Mouse (Mus musculus) embryonic stem cell, embryonic (primary cell): Measurements from ENCODE around the gene Cd79b.

Experiments used
- CTCF ChIA-PET, 4 experiments: fragments of 300-600 bp in 2 of 4; fragments of 350-600 bp in 2 of 4; sonication (Branson Sonifier 250); formaldehyde crosslinking; loops; one replicate each; lab custom pipeline; 2022; ENCODE audit warnings: inconsistent platforms in 2 of 4; lab: Charles Lee
- POLR2A ChIA-PET, 4 experiments: fragments of 300-600 bp in 2 of 4; fragments of 350-600 bp in 2 of 4; sonication (Branson Sonifier 250); formaldehyde crosslinking; loops; one replicate each; lab custom pipeline; 2022; ENCODE audit warnings: antibody characterized with exemption in 4 of 4, inconsistent platforms in 1 of 4; lab: Charles Lee

The Cd79b gene

DNA sequence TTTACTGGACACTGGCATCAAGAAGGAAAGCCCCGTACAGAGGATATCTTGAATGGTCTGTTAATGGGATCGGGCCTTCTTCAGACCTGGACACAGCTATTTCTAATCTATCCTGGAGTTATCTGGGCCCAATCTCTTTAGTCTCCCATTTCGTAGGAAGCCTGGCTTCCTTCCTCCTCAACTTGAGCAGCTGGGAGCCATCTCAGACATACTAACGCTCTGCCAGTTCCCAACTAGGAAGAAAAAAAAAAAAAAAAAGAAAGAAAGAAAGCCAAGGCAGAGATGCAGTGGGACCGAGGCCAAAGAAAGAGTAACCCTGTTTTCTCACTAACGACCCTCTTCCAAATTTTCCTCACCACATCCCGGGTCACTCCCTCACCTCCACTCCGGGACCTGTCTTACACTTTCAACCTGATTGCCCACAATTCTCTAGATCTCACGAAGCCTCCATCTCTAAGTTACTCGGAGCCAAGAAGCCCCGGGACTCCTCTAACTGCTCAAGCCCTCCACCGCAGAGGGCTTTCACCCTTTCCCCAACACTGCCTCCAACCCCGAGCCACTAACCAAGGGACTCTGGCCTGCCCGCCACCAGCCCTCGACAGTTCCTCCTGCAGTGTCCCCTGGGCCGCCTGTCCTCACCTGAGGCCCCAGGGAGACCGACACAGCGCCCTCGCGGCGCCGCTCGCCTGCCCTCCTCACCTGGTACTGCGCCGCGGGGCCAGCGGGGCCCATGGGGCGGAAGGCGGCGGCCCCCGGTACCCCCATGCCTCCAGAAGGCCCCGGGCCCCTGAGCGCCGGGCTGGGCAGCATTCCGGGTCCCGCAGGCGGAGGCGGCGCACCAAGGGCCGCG is 42.5 kb downstream of the Cd79b start:
- ChIA-PET POLR2A (interaction anchor here (0.6 to 12.2 kb wide), 30 partner anchors 9 to 1682 kb away, joined by 3 to 172 read pairs (median 4); partner anchors contain the start of genes Ccdc47 (in 4 of the 4), Ddx42 (in 2 of the 4), Ftsj3 (in 2 of the 4) and Psmc5 (in 2 of the 4)), CTCF (interaction anchor here in 3 of 4 experiments (0.6 to 1.4 kb wide), 4 partner anchors 16 to 418 kb away, joined by 3 to 4 read pairs (median 4); partner anchors contain the start of genes Ccdc47 (in 1 of the 3) and Ddx42 (in 1 of the 3))

DNA sequence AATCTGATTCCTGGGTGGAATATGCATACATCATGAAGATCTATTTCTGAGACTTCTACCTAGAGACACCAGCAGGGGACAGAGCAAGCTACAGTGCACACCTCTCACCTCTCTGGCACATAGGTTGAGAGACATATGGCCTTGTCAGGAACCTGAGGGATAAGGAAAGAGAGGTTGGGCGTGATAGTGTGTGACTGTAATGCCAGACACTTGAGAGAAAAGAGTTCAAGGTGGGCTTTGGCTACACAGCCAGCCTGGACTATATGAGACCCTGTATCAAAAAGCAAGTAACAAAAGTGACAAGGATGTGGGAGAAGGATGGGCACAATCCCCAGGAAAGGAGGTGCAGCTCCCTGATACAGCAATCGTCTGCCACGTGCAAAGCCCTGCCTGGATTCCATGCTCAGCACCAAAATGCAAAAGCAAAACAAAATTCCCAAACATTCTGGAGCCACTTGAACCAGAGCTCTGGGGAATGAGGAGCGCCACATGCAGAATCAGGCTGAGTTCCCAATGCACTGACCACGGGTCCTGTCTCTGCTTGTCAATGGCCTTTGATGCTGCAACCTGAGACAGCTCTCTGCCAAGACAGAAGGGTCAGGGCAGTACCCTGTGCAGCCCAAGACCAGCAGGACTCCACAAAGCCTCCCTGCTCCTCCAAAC is 43.3 kb downstream of the Cd79b start:
- ChIA-PET POLR2A (interaction anchor here (0.6 to 12.2 kb wide), 19 partner anchors 8 to 1681 kb away, joined by 3 to 172 read pairs (median 3); partner anchors contain the start of genes Ccdc47 (in 2 of the 4), Ftsj3 (in 2 of the 4) and Psmc5 (in 2 of the 4)), CTCF (interaction anchor here (0.6 to 1.4 kb wide), 6 partner anchors 14 to 419 kb away, joined by 3 to 6 read pairs (median 4); no protein-coding TSS in a partner anchor)

DNA sequence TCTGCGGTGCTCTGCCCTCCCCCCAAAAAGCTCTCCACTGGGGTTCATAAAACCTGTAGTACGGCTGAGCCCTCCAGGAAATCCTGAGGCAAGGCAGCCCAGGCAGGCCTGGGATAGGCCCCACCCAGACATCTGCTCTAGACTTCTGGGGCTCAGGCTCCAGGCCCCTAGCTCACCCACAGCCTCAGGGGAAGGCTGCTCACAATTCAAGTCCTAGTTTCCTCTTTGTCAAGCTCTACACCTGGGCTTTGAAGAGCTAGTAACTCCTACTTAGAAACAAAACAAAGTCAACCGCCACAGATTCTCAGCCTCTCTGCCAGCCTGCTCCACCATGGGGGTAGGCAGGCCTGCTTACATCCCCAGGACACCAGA is 45.5 kb downstream of the Cd79b start:
- POLR2A ChIA-PET, result interaction anchor here in 2 of 4 experiments (1.2 to 12.2 kb wide), 4 partner anchors 8 to 184 kb away, joined by 3 to 172 read pairs (median 5); partner anchors contain the start of genes Ftsj3 (in 2 of the 2) and Psmc5 (in 2 of the 2)
- CTCF ChIA-PET, result interaction anchor here in 2 of 4 experiments (0.8 to 1.6 kb wide), 2 partner anchors 12 to 21 kb away, joined by 3 to 5 read pairs; no protein-coding TSS in a partner anchor

DNA sequence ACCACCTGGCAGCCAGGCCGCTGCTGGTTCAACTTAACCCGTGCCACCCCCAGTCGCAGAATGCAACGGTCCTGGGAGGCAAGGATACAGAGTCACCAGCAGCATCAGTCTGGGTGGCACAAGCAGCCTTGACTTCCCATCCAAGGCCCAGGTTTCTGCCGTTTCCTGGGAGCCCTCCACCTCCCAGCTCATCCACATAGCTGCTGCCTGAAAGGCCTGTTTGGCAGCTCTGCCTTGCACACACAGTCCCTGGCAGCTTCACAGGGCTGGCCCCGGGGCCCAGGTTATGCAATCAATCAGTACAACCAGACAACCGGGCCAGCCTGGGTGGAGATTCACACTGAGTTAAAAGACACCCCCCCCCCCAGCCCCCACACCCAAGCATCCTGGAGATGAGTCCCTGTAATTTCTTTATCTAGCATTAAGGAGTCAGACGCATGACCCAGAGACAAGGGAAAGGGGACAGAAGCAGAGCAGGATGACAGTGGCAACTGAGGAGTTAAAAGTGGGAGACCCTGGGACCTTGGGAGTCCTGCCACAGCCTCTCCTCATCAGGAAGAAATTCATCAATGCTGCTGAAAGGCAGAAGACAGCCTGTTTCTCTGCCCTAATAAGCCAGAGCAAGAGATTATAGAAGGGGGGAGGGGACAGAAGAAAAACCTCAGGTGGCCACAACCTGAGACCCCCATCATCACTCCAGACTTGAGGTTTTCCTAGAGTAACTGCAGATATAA is 46.1 kb downstream of the Cd79b start:
- POLR2A ChIA-PET, result interaction anchor here in 2 of 4 experiments (0.7 to 12.2 kb wide), 5 partner anchors 8 to 183 kb away, joined by 3 to 172 read pairs (median 4); partner anchors contain the start of genes Ftsj3 (in 2 of the 2) and Psmc5 (in 2 of the 2)
- CTCF ChIA-PET, result interaction anchor here in 2 of 4 experiments (0.8 to 1.6 kb wide), 2 partner anchors 12 to 21 kb away, joined by 3 to 5 read pairs; no protein-coding TSS in a partner anchor

DNA sequence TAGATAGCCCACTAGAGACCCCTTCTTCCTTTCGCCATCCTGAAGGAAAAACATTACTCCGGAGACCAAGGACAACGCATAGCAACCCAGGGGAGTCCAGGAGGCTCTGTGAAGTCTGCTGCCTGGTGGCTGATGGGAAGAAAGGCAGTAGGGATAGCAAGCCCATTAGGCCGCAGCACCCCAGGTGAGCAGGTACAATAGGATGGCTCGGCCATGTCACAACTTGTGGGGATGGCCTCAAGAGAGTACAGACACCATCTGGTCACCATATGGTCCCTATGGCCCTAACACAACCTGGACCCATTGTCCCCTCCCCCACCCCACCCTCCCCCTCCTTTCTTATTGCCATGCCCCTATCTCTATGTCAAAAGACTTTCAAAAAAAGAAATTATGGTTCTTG is 46.7 kb downstream of the Cd79b start:
- POLR2A ChIA-PET, result interaction anchor here in 1 of 4 experiments (0.7 to 12.2 kb wide), 2 partner anchors 7 to 42 kb away, joined by 4 to 172 read pairs; partner anchors contain the start of genes Ftsj3 and Psmc5
- CTCF ChIA-PET, result interaction anchor here in 1 of 4 experiments (1.4 to 1.6 kb wide), 2 partner anchors 8 to 11 kb away, joined by 3 to 5 read pairs; partner anchors contain the start of gene Tcam1

DNA sequence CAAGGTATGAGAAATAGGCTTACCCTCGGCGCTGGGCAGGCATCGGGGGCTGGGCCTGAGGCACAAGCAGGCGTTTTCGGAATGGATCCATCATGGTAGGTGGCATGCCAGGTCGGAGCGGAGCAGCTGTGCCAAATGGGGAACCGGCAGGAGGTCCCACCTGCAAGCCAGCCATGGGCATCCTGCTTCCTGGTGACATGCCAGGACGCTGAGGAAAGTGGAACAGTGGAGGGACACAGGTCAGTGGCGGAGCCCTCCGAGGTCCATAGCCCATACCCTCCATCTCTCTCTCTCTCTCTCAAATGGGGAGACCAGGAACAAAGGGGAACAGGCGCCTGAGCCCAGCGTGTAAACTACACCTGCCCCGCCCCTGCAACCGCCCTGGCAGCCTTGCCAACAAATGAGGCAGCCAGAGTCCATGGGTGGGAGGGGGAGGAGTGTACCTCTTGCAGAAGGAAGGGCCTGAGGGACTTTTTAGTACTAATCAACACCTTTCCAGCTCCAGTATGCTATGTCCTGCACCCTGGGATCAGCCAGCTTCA is 47.2 kb downstream of the Cd79b start:
- ChIA-PET CTCF (interaction anchor here in 1 of 4 experiments (1.4 to 1.6 kb wide), 2 partner anchors 9 to 11 kb away, joined by 3 to 5 read pairs; partner anchors contain the start of gene Tcam1), POLR2A (interaction anchor here (0.6 to 12.2 kb wide), 6 partner anchors 7 to 1266 kb away, joined by 3 to 172 read pairs (median 6); partner anchors contain the start of genes Psmc5 (in 2 of the 4) and Ftsj3 (in 1 of the 4))

DNA sequence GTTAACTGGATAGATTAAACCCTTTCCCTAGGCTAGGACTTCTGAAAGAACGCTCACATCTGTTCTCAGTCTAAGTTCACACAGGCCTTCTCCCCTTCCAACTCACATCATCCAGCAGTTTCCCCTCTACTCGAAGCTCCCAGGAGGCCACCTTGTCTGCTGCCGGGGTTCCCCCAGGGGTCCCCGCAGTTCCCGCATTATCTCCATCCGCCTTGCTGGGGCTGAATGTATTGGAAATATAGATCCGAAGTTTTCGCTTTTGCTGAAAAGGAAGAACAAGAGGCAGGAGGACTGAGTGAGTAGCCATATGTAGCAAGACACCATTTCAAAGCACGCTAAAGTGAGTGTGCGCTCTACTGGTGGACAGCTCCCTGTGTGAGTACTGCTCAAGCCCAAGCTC is 48.1 kb downstream of the Cd79b start:
- POLR2A ChIA-PET, result interaction anchor here (0.7 to 12.2 kb wide), 15 partner anchors 5 to 234 kb away, joined by 3 to 172 read pairs (median 3); partner anchors contain the start of genes Psmc5 (in 2 of the 4), Ccdc47 (in 1 of the 4), Ddx42 (in 1 of the 4) and Ftsj3 (in 1 of the 4)
- CTCF ChIA-PET, result interaction anchor here in 1 of 4 experiments (1.4 kb wide), 1 partner anchor 10 kb away, joined by 3 read pairs; the partner anchor contains the start of gene Tcam1

DNA sequence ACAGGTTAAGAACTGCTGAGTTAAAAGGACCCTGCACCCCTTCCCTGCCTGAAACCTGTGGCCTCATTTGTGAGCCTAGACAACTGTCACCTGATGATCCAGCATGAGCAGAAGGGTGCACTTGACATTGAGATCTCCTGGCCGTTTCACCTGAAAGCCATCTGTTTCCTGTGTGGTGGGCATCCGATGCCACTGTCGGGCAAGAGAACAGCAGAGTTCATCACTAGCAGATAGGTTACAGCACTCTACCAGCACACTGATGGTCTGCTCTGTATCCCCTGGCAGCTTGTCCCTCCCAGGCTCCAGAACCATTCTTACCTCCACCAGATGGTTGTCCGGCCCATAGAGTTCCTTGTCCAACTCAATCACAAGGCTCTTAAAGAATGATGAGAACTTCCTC is 49.0 kb downstream of the Cd79b start:
- ChIA-PET CTCF (no interaction called here), POLR2A (interaction anchor here in 3 of 4 experiments (0.6 to 12.2 kb wide), 13 partner anchors 5 to 522 kb away, joined by 3 to 172 read pairs (median 6); partner anchors contain the start of genes Psmc5 (in 2 of the 3), Smarcd2 (in 2 of the 3), Tcam1 (in 2 of the 3) and Ftsj3 (in 1 of the 3))

DNA sequence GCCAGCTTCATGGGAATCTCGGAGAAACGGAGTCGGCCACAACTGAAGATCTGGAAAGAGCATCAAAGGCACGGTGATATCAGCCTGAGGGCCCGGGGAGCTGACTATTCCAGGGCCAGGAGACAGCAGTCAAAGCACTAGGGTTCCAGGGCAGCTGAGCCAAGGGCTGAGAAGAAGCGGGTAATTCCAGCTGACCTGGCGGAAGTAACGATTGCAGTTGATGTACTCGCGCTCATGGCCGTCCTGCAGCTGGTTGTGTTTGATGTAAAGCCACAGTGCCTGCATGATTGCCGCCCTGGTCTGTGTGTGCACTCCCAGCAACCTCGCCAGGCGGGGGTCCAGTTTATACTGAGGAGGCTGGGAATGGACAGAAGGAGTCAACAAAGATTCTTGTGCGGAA is 49.6 kb downstream of the Cd79b start:
- POLR2A ChIA-PET, result interaction anchor here in 3 of 4 experiments (0.6 to 12.0 kb wide), 11 partner anchors 7 to 522 kb away, joined by 3 to 172 read pairs (median 8); partner anchors contain the start of genes Psmc5 (in 2 of the 3), Smarcd2 (in 2 of the 3), Tcam1 (in 2 of the 3) and Ccdc47 (in 1 of the 3)
- CTCF ChIA-PET, result no interaction called here

DNA sequence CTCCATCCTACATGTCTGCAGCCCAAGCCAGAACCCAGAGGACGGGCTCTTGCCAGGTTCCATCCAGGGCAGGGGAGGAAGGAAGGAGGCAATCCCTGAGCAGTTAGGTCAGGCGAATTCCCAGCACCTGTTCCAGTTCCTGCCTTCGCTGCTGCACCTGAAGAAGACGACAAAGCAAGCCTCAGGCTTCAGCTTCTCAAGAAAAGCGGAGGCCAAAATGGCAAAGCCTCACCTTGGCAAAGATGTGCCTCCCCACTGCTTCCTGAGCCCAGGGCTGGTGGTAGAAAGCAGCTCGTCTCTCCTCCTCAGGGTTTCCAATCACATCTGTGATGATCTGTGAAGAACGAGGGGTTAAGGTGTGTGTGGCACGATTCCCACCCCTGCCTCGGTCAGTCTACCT is 50.6 kb downstream of the Cd79b start:
- CTCF ChIA-PET, result no interaction called here
- POLR2A ChIA-PET, result interaction anchor here in 3 of 4 experiments (0.9 to 12.0 kb wide), 7 partner anchors 8 to 137 kb away, joined by 3 to 172 read pairs (median 23); partner anchors contain the start of genes Smarcd2 (in 2 of the 3), Tcam1 (in 2 of the 3), Ccdc47 (in 1 of the 3) and Ddx42 (in 1 of the 3)
